Mouse (Mus musculus) lung, adult 2 months (tissue): Measurements from ENCODE around the gene Fggy.

Experiments used
- CTCF ChIP-seq: fragments of 200-500 bp; IDR thresholded peaks from 2 replicates; pipeline ENCODE4 v1.5.1; 2011; ENCODE audit warnings: mild to moderate bottlenecking, low read length, control low read depth; ENCODE audit not compliant: insufficient read depth
- POLR2A ChIP-seq: fragments of 200-500 bp; IDR thresholded peaks from 2 replicates; pipeline ENCODE4 v1.6.1; 2011; ENCODE audit warnings: low read depth, mild to moderate bottlenecking, control low read depth, low read length, borderline replicate concordance; ENCODE audit errors: extremely low read depth

DNA sequence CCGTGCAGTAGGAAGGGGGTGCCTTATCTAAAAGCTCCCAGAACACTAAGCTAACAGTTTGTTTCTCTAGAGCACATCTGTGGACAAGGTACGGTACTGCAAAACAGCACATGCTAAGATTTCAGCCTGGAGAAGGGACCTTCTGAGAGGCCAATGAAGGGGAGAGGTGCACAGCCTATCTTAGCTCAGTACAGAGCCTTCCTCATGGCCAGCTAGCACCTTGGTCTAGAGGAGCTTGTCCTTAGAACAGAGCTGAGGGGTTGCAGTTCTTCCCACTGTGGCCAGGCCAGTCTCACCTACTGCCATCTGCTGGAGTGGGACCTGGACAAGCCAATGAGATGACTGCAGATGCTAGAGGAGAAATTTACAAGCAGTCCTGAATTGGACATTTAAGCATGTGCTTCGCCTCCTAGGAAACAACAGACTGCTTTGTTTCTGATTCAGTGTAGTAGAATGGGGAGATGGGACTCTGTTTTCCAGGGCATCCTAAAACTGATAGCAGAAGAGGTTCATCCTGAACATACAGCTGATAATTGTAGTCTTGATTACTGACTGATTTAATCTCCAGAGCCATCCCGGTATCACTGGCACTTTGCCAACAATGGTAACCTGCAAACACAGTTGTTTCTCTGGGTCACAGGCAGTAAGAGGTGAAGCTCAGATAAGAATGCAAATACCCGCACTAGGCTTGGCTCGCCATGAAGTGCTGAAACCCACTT, 305.6 kb downstream of the Fggy start:
- TF ChIP-seq CTCF (peak; percentile 19; the same call in 1 of the 2 replicates), POLR2A (no peak)
